Mouse (Mus musculus) testis, postnatal 10 days (tissue): Measurements from ENCODE around the gene Dna2.
"Not testable (repeated sequence)": the region's sequence is repeated elsewhere in the genome, so short reads cannot be mapped to it uniquely, and the experiment has no call there.

Experiments used
- DNase-seq: peaks from one replicate; pipeline ENCODE4 v3.0.0; 2021; ENCODE audit warnings: low spot score

The Dna2 gene

DNA sequence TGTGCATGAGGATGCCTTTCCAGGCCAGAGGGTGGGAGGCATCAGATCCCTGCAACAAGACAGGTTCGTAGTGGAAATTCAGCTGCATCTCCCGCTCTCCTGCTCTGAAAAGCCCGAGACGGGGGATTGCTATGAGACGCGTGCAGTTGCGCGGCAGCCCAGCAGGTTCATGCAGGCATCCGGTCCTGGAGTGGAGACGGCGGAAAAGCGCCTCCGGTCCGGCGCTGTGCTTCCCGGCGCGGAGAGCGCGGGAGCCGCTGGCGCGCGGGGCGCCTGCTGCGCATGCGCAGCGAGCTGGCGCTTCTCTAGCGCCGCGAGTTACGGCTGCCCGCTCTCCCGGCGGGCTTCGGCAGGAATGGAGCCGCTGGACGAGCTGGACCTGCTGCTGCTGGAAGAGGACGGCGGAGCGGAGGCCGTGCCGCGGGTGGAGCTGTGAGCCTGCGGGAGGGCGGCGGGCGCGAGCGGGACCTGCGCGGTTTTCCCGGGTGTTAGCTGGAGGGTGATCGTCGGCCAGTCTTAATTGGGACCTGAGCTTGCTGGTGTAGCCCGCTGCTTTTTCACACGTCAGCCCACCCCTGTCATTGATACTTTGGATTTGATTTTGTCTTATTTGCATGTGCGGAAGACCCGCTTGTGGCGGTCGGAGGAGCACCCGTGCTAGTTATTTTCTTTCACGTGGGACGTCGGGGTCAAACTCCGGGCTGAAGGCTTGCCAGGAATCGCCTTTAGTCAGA is at the start of gene Dna2:
Gene Dna2, plus strand, starts transcription at position 289 of the 734 bp plus-strand sequence.
- DNase-seq: peak; percentile 77

DNA sequence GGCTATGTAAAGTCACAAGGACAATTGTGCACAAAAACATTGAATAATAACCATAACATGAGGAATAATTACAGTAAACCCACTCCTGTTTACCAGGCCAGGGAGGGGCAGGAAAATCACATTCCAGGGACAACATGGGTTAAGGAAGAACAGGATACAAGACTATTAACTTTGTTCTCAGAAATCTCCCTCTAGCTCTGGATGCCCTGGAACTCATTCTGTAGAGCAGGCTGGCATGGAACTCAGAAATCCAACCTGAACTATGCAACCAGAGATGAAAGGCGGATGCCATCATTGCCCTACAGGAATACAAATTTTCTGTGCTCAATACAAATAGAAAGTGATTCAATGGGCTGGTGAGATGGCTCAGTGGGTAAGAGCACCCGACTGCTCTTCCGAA is 49.4 kb upstream of the Dna2 start:
- DNase-seq: no peak

DNA sequence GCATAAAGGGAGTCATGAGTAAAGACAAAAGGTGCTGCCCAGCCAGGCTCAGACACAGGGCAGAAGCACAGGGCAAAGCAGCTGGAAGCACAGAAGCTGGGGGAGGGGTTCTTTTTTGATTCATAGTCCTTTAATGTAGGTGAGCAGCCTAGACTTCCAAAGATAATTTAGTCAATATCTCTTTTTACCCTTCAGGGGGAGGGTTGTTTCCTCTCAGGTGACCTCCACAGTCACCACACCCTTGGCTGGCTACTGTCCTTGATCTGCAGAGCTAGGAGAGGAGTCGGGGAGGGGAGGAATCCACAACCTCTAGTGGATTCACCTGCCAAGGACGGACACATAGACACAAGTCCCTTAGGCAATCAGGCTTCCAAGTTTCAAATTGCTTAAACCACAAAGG is 48.8 kb upstream of the Dna2 start:
- no peak for DNase-seq

DNA sequence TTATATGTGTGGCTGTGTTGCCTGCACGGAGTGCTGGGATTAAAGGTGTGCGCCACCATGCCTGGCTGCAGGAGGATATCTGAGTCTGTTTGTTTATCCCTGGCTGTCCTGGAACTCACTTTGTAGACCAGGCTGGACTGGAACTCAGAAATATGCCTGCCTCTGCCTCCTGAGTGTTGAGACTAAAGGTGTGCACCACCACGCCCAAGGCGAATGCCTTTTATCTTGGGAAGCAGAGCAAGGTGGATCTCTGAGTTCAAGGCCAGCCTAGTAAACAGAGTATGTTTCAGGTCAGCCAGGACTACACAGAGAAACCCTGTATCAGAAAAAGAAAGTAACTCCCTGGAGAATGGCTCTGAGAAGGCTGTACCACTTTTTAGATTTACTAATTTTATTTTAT is 46.7 kb upstream of the Dna2 start:
- DNase-seq: no peak

DNA sequence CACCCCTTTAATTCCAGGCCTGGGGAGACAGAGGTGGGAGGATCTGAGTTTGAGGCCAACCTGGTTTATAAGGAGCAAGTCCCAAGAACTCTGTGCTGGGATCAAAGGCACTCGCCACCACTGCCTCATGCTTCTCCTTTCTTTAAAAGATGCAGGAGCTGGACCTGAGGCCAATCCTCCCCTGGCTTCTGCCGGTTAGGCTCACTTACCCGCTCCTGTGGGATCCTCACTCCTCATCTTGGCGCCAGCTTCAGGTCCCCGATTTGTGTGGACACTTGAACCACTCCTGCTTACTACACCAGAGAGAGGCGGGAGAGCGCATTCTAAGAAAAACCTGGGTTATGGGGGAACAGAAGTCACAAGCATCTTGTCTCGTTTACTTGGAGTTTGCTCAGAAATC is 45.0 kb upstream of the Dna2 start:
- DNase-seq: no peak

DNA sequence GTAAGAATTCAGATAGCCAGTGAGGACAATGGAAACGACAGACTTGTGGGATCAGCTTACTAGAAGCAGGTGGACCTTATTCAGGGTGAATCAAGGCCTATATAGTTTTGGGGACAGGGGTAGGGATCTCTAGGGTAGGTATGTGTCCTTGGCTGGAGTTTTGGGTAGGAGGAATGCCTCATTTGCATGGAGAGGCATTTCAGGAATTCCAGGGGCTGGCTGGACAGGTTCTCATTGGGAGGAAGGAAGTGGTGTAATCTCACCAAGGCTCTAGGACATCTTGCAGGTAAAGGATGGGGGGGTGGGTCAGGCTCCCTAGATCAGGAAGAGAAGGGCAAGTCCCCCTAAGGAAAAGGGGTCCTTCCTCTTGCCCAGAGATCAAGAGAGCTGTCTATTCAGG is 44.0 kb upstream of the Dna2 start:
- DNase-seq: no peak

DNA sequence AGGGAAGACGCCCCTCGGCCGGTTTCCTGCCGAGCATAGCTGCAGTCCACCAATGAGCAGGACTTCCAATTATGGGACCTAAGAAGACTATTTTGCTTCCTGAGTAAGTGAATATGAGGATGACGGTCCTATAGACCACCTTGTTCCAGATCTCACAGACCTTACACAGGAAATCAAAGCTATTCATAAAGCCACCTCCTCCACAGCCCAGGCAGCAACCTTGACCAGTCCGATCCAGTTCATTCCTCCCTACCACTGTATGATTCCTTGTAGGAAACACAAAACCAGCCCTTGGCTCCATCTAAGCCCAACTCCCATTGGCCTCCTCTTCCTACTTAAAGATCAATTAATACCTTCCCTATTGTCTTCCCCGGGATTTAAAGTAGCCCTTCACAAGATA is 40.5 kb upstream of the Dna2 start:
- no peak for DNase-seq

DNA sequence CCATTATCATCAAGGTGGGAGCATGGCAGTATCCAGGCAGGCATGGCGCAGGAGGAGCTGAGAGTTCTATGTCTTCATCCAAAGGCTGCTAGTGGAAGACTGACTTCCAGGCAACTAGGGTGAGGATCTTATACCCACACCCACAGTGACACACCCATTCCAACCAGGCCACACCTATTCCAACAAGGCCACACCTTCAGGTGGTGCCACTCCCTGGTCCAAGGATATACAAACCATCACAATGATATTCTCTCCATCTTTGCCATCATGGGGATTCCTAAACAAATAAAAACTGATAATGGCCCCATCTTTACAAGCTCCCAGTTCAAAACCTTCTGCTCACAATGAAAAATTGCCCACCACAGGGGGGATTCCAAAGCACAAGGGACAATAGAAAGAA is 37.9 kb upstream of the Dna2 start, which contains the start of gene Tet1:
Gene Tet1, minus strand, starts transcription at position 101 of the 400 bp plus-strand sequence.
- not testable (repeated sequence) for DNase-seq

DNA sequence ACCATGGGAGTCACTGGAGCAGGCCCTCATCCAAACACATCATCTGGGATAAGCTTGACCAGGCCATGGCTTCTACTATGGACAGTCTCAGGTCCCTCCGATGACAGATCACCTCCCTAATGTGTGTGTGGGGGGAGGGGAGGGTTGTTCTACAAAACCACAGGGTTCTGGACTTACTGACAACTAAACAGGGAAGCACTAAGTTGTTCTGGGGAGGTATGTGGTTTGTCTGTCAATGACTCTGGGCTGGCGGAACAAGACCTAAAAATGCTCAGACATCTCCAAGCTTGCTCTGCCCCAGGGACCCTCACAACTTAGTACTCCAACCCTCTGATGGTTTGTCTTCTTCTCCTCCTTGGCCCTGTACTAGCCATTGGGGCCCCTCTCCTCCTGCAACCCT is 35.7 kb upstream of the Dna2 start:
- no peak for DNase-seq

DNA sequence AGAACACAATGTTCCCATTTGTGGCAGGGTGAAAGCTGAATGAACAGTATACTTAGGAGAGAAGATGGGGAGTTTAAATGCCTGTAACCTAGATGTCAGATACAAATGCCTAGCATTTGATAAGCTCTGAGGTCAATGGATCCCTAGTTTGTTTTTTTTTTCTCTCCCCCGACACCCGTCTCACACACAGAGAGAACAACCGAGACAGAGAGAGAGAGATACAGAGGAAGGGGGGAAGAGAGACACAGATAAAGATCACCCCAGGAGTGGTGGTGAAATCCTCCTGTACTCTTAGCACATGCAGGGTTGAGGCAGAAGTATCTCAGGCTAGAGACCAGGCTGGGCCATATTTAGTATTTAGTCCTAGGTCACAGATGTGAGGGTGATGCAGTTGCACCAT is 27.8 kb upstream of the Dna2 start:
- DNase-seq: no peak

DNA sequence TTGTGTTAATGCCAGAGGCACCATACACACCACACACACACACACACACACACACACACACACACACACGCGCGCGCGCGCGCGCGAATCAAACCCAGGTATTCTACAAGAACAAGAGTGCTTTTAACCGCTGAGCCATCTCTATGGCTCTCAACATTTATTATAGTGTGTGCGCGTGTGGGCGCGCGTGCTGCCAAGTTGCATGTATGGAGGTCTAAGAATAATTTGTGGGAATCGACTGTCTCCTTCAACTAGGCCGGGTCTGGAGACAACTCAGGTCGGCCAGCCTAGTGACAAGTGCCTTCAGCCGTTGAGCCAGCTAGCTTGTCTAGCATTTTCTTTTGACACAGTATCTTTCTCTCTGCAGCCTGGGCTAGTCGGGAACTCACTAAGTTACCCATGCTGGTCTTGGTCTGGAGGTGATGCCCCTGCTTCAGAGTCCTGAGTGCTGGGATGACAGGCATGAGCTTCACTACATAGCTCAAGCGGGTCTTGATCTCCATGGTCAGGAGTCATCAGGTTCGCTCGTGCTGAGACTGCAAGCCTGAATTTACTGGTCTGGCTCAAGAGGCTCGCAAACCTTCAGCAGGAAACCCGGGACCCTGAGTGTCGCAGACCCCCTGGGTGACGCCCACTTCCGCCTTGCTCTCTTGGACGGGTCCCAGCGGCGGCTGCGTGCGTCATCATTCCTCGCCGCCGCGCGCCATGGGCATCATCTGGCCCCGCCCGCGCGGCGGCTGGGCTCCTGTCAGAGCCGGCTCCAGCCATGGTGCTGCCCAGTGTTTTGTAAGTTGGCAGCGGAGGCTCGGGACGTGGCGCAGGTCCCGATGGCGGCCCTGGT is 26.7 kb upstream of the Dna2 start, which contains the start of gene Slc25a16:
Gene Slc25a16, plus strand, starts transcription at position 709 of the 841 bp plus-strand sequence.
- peak; percentile 96 for DNase-seq

DNA sequence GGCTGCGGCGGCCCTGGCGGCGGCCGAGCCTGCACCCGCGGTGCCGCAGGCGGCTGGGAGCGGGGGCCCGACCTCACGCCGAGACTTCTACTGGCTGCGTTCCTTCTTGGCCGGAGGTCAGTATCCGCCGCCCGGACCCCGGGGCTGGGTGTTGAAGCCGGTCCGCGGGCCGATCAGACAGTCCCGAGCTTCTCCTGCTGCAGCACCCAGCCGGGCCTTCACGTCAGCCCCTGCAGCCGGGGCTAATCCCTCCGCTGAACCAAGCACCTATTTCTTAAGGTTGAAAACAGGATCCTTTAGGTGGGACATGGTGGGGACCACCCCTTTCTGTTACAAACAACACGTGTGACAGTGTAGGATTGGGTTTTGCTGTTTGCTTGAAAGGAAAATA is 26.1 kb upstream of the Dna2 start:
- no peak for DNase-seq

DNA sequence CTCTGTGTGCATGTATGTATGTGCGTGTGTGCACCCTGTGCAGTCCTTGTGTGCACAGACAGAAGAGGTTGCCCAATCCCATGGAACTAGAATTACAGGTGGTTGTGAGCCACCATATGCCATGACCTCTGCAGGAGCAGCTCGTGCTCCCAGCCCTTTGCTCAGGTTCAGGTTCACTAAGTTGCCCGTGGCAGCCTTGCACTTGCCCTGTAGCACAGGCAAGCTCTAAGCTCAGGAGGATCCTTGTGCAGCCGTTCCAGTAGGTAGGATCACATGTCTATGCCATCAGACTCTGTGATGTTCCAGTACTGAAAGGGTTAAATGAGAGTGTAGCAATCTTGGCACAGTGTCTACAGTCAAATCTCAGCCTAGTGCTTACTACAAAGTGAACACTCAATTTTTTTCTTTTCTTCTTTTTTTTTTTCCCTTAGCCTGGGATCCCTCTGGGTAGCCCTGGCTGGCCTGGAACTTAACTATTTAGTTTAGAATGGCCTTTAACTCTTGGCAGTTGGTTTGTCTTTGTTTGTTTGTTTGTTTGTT is 22.7 kb upstream of the Dna2 start:
- no peak for DNase-seq

DNA sequence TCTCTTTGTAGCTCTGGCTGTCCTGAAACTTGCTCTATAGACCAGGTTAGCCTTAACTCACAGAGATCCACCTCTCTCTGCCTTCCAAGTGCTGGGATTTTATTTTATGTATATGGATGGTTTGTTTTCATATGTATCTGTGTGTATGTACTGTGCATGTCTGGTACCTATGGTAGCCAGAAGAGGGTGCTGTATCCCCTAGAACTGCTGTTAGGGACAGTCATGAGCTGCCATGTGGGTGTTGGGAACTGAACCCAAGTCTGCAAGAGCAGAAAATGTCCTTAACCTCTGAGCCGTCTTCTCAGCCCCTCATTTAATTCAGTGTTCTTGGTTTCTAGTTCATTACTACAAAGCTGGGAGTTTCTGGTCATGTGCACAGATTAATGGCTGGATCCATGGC is 14.4 kb upstream of the Dna2 start:
- no peak for DNase-seq

DNA sequence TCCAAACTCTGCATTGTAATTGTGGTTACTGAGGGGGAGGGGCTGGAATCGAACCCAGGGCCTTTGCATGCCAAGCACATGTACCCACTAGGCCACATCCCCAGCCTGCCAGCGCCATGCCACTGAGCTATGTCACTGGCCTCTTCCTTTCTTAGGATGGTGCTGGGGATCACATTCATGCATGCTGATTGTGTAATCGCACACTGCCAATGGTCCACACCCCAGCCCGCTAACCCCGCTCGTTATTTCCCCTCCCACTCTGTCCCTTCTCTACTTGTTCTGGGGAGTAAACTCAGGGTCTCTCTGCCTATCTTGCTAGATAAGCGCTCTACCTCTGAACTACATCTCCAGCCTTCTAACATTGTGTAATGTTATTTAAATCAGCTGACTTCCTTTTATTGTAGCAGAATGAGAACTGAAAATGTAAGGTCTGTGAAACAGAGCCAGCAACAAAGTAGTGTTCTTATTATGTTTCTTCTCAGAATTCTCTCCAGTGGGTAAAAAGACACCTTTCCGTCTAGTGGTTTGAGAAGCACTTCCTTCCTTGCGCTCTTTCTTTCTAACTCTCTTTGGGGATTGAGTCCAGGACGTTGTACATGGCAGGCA is 1.7 kb upstream of the Dna2 start:
- DNase-seq: no peak

DNA sequence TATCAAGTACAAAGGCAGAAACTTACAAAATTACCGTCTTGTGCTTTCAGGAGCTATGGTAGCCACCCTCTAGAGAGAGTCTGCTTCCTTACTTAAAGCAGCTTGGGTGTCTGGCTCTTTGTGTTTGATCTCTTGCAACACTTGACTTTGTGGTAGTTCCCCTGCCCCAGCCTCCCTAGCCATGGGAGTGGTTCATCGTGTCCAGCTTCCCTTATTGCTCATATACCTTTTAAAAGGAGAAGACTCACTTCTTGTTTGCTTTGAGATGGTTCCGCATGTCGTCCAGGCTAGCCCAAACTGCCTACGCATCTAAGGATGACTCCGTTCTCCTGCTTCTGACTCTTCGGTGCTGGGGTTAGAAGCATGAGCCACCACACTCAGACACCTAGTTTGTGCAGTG is 1.7 kb downstream of the Dna2 start:
- DNase-seq: no peak

DNA sequence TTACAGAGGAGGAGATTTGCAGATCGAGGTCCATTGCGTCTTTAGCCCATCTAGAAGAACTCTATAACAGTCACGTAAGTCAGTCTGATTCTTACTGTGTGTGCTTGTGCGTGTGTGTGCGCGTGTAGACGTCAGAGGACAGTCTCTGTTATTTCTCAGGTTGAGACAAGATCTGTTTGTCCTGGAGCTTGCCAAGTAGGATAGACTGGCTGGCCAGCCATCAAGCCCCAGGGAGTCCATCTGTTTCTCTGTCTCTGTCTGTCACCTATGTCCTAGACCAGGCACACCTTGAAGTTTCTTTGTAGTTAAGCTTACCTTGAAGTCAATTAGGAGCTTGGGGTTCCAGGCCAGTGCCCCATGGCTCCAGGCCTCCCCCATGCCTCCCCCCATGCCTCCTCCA is 17.1 kb downstream of the Dna2 start:
- DNase-seq: no peak

DNA sequence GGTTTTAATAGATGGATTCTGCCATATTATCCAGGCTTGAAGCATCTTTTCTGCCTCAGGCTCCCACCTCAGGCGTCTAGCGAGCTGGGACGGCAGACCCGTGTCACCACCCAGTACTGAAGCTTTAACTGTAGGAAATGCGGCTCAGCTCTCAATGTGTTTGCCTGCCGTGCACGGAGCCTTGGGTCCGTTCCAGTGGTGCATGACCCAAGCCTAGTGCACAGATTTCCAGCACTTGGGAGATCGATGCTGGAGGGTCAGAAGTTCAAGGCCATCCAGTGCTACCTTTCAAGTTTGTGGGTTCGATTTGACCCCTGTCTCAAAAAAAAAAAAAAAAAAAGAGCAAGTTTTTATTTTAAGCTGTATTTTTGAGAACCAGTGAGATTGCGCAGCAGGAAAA is 19.0 kb downstream of the Dna2 start:
- DNase-seq: no peak

DNA sequence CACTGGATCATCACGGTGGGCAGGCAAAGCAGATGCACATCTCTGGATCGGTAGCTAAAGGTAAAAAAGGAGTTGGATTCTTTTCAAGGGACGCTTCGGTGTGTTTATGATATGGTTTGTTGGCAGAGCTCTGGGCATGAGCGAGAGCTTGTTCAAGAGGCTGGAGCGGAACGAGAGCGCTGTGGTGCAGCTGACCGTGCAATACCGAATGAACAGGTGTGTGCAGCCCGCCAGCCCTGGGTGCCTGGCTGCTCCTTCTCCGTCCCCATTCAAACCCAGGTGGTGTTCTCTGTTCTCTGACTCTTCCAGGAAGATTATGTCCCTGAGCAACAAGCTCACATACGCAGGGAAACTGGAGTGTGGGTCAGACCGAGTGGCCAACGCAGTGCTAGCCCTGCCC is 19.5 kb downstream of the Dna2 start:
- DNase-seq: no peak

DNA sequence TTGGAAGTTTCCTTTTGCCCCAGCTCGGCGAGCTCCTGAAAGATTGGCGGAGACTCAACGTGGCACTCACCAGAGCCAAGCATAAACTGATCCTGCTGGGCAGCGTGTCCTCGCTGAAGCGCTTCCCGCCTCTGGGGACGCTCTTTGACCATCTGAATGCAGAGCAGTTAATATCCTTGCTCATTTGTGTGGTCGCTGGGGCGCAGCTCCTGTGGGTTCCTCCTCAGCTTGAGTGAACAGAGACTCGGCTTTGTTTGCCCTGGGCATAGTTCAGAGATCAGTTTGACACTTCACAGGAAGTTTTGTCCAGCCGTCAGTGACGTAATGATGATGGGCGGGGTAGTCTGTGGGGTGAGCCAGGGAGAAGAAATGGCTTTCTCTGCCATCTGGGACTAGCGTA is 25.0 kb downstream of the Dna2 start:
- no peak for DNase-seq

DNA sequence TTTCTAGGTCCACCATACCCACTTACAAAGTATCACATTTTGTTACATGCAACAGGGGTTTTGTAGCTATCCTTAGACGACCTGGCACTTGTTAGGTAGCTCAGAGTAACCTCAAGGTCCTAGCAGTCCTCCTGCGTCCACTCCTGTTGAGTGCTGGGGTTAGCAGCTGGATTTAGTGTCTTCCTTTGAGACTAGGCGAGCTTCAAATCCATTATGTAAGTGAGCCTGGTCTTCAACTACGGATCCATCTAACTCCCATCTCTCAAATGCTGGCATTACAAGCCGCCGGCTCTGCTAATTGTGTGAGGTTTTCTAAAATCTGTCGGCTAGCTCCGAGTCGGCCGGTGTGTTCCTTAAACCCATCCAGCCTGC is 32.8 kb downstream of the Dna2 start:
- no peak for DNase-seq

DNA sequence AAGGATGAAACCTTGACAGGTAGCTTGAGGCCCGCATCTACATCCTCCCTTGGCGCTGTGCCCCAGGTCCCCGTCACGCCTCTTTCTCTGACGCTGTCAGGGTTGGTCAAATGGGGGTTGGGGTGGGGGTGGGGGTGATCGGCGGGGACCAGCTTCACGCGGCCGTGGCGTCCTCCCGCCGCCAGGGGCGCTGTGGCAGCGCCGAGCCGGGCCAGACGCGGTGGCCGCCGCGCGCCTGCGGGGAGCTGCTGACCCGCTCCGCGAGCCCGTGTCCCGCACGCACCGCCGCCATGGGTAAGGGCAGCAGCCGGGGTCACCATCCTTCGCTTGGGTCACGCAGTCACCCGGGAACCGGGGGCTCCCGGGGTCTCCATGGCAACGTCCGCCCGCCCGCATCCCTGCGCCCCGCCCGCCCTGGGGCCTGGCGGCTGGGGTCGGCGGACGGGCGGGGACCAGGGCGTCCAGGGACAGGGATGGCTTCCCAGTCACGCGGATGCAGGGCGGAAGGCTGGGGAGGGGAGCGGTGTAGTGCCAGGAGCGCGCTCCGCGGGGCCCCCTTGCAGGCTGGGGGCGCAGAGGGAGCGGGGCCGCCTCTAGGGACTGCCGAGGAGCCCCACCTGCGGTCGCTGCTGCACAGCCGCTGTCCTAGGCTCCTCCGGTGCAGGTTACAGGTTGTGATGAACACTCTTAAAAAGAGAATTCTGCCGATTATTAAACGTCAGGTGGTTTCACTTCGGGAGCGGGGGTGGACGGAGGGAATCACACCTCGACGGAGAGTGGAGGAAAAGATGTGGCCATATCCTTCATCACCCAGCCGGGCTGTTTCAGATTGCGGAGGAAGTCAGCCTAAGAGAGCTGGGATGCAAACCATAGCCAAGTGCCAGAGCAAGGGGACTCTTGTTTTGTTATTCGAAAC is 33.5 kb downstream of the Dna2 start, which contains the start of gene Rufy2:
Gene Rufy2, plus strand, starts transcription at position 185 of the 916 bp plus-strand sequence.
- DNase-seq: peak; percentile 93
